Mouse (Mus musculus): ENCODE data around the gene Adgrl3.

GRCm38 (mm10) chr5:81285643-81286042 is 265.7 kb downstream of the Adgrl3 start:
- TF ChIP-seq CTCF (IDR thresholded peaks at IDR 0.05; ENCODE audit: low read depth) (no peak), EP300 (IDR thresholded peaks at IDR 0.05; ENCODE audit: low read depth) (no peak)

Measured in heart, postnatal 0 days (tissue).